Mouse (Mus musculus) right cerebral cortex, adult 18-20 months (tissue): ENCODE data around the gene Gusb.

Source experiments
- DNase-seq: peaks from one replicate; pipeline ENCODE4 v3.0.0; 2022; ENCODE audit warnings: mixed read lengths

The Gusb gene

GRCm38 (mm10) chr5:129974354-129974753 is 28.5 kb downstream of the Gusb start:
- no peak for DNase-seq

GRCm38 (mm10) chr5:129971491-129971890 is 31.4 kb downstream of the Gusb start:
- DNase-seq = no peak

GRCm38 (mm10) chr5:129968417-129968816 is 34.4 kb downstream of the Gusb start:
- no peak for DNase-seq

- DNase-seq = no peak
Measured at GRCm38 (mm10) chr5:129966448-129966847, 36.4 kb downstream of the Gusb start.

GRCm38 (mm10) chr5:129963224-129963623 is 39.6 kb downstream of the Gusb start:
- DNase-seq = no peak

- DNase-seq = no peak
Measured at GRCm38 (mm10) chr5:129955792-129956191, 47.1 kb downstream of the Gusb start.

GRCm38 (mm10) chr5:129954473-129955254 is 48.2 kb downstream of the Gusb start:
- no peak for DNase-seq

- DNase-seq = no peak
Measured at GRCm38 (mm10) chr5:129952143-129952542, 50.7 kb downstream of the Gusb start.

- DNase-seq = no peak
Measured at GRCm38 (mm10) chr5:129947528-129948033, 55.3 kb downstream of the Gusb start.

- no peak for DNase-seq
Measured at GRCm38 (mm10) chr5:129943402-129943801, 59.4 kb downstream of the Gusb start.

- peak; percentile 11 for DNase-seq
Measured at GRCm38 (mm10) chr5:129942073-129942939, 60.5 kb downstream of the Gusb start.

GRCm38 (mm10) chr5:129941495-129942045 is 61.3 kb downstream of the Gusb start, which contains the start of gene Vkorc1l1:
Vkorc1l1 (plus strand) TSS chr5:129941970.
- DNase-seq = peak; percentile 98

GRCm38 (mm10) chr5:129940736-129941494 is 61.9 kb downstream of the Gusb start:
- DNase-seq = no peak

GRCm38 (mm10) chr5:129940281-129940680 is 62.6 kb downstream of the Gusb start:
- no peak for DNase-seq
